Mouse (Mus musculus) lung, embryonic 15.5 days (tissue): ENCODE data around the gene Maob. TPM values are rescaled to one million over a fixed set of nuclear protein-coding genes. Genes with fewer than 3 reads are reported as not detected.

Source experiments
- ATAC-seq: fragments of 200-750 bp; cut with Nextera tagmentation; 2 replicates; pipeline ENCODE4 v1.8.0; 2017; ENCODE audit warnings: moderate number of reproducible peaks, borderline replicate concordance; ENCODE audit not compliant: low FRiP score, low TSS enrichment; ENCODE audit errors: extremely low read depth
- H3K27ac ChIP-seq: fragments of 300-500 bp; sonication (generic); 2 replicates; pipeline ENCODE4 v1.5.1; 2015; ENCODE audit warnings: moderate library complexity, mild to moderate bottlenecking, inconsistent platforms
- H3K27me3 ChIP-seq: fragments of 300-500 bp; sonication (generic); 2 replicates; pipeline ENCODE4 v1.6.1; 2015; ENCODE audit warnings: inconsistent platforms
- H3K36me3 ChIP-seq: fragments of 300-500 bp; sonication (generic); 2 replicates; pipeline ENCODE4 v1.6.1; 2015; ENCODE audit warnings: inconsistent platforms
- H3K4me1 ChIP-seq: fragments of 300-500 bp; sonication (generic); 2 replicates; pipeline ENCODE4 v1.6.1; 2015; ENCODE audit warnings: inconsistent platforms
- H3K4me2 ChIP-seq: fragments of 300-500 bp; sonication (generic); 2 replicates; pipeline ENCODE4 v1.6.1; 2015; ENCODE audit warnings: inconsistent platforms, mild to moderate bottlenecking, moderate library complexity
- H3K4me3 ChIP-seq: fragments of 300-500 bp; sonication (generic); 2 replicates; pipeline ENCODE4 v1.5.1; 2015; ENCODE audit warnings: mild to moderate bottlenecking, inconsistent platforms
- H3K9ac ChIP-seq: fragments of 300-500 bp; sonication (generic); 2 replicates; pipeline ENCODE4 v1.6.1; 2015; ENCODE audit warnings: inconsistent platforms
- H3K9me3 ChIP-seq: fragments of 300-500 bp; sonication (generic); 2 replicates; pipeline ENCODE4 v1.6.1; 2016; ENCODE audit warnings: inconsistent platforms
- WGBS: fragments of 180-500 bp; shearing (Covaris S2); methylation state at CpG from one replicate; pipeline ENCODE4 v1.1.7; 2015; 5-methylcytosine and 5-hydroxymethylcytosine counted together
- polyA plus RNA-seq: library from polyadenylated mRNA; unstranded; fragments of >200 nt; fragmentation: Nextera tagmentation; extraction: Ambion mirVana; gene quantifications from 2 replicates; pipeline ENCODE4 v1.2.1, GENCODE M21; 2015

The Maob gene
- polyA plus RNA-seq, 1 experiment from 2014 or later, result 38.3 TPM

DNA sequence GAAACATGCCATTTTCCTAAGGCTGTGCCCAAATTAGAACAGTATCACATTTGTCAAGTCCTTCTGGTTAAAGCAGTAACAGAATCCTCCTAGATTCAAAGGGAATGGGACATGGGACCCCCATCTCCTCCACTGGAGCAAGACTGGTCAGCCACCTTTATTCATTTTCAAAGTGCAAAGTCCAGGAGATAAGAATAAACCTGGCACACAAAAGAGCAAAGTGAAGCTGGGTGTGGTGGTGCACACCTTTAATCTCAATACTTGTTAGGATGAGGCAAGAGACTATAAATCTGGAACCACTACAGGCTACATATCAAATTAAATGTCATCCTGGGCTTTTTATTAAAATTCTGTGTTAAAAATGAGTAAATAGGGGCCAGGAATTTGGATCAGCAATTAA, 62.4 kb downstream of the Maob start:
- Histone ChIP-seq H3K4me2 (no peak overlapping the region), H3K27ac (no peak overlapping the region), H3K4me1 (no peaks in the 10 kb centered on the region), H3K9me3 (no peaks in the 10 kb centered on the region), H3K4me3 (no peak overlapping the region), H3K36me3 (no peaks in the 10 kb centered on the region), H3K27me3 (no peaks in the 10 kb centered on the region), H3K9ac (no peak overlapping the region)
- ATAC-seq, result no peak

- WGBS, result 41% methylated on average over 1 of the region's 1 CpGs
- H3K4me2 ChIP-seq, result no peak overlapping the region
- no peaks in the 10 kb centered on the region for H3K9me3 ChIP-seq
- no peak overlapping the region for H3K27ac ChIP-seq
- H3K36me3 ChIP-seq, result no peaks in the 10 kb centered on the region
- H3K4me1 ChIP-seq, result no peaks in the 10 kb centered on the region
- no peak for ATAC-seq
- H3K9ac ChIP-seq, result no peak overlapping the region
- no peaks in the 10 kb centered on the region for H3K27me3 ChIP-seq
- no peak overlapping the region for H3K4me3 ChIP-seq
Measured at GRCm38 (mm10) chrX:16748932-16749331, 68.2 kb downstream of the Maob start.

GRCm38 (mm10) chrX:16714033-16714432, 103.1 kb downstream of the Maob start:
- Histone ChIP-seq H3K4me3 (no peak overlapping the region), H3K27me3 (no peaks in the 10 kb centered on the region), H3K9me3 (no peaks in the 10 kb centered on the region), H3K4me1 (no peaks in the 10 kb centered on the region), H3K9ac (no peak overlapping the region), H3K4me2 (no peak overlapping the region), H3K36me3 (no peaks in the 10 kb centered on the region), H3K27ac (no peak overlapping the region)
- 44% methylated on average over 1 of the region's 1 CpGs for WGBS
- no peak for ATAC-seq

DNA sequence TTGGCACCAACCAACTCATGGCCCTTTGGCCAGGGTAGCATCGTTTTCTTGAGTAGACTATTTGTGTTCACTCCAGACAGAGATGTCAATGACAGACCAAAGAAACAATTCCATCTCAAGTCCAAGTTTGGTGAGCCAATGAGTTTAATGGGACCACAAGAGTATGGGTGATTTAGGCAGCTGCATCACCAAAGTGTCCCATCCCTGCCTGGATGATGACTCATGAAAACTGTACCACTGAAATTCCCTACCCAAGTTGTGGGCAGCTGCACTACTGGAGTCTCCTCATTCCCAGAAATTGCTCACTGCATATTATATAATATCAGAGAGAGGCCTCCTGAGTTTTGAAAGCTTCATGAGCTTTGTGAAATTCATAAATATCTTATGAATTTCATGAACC, 111.1 kb downstream of the Maob start:
- Histone ChIP-seq H3K9me3 (no peaks in the 10 kb centered on the region), H3K27me3 (no peaks in the 10 kb centered on the region), H3K36me3 (no peaks in the 10 kb centered on the region), H3K9ac (no peak overlapping the region), H3K27ac (no peak overlapping the region), H3K4me2 (no peak overlapping the region), H3K4me1 (no peaks in the 10 kb centered on the region), H3K4me3 (no peak overlapping the region)
- WGBS, result 74% methylated on average over 1 of the region's 1 CpGs
- ATAC-seq, result no peak

Other genes with a start within 250 kb of the Maob start
- gene Maoa, start 197.7 kb downstream of the Maob start, polyA plus RNA-seq, result 39.1 and 39.7 TPM in 2 replicates
- 3.4 and 3.6 TPM in 2 replicates for gene Ndp, start 94.4 kb upstream of the Maob start, polyA plus RNA-seq